Mouse (Mus musculus) neural tube, embryonic 14.5 days (tissue): ENCODE data around the gene Ints13. TPM values are rescaled to one million over a fixed set of nuclear protein-coding genes. Genes with fewer than 3 reads are reported as not detected.

Source experiments
- ATAC-seq: fragments of 200-750 bp; cut with Nextera tagmentation; 2 replicates; pipeline ENCODE4 v1.8.0; 2017; ENCODE audit warnings: low read depth, mild to moderate bottlenecking, moderate TSS enrichment, moderate library complexity
- H3K27ac ChIP-seq: fragments of 300-500 bp; sonication (generic); 2 replicates; pipeline ENCODE4 v1.5.1; 2014; ENCODE audit warnings: low read depth, mild to moderate bottlenecking, control low read depth, low read length, moderate library complexity, mixed read lengths
- H3K27me3 ChIP-seq: fragments of 300-500 bp; sonication (generic); 2 replicates; pipeline ENCODE4 v1.6.1; 2014; ENCODE audit warnings: low read length; ENCODE audit not compliant: control insufficient read depth, insufficient read depth
- H3K36me3 ChIP-seq: fragments of 300-500 bp; sonication (generic); 2 replicates; pipeline ENCODE4 v1.6.1; 2014; ENCODE audit warnings: low read length, mixed read lengths; ENCODE audit not compliant: control insufficient read depth, insufficient read depth
- H3K4me1 ChIP-seq: fragments of 300-500 bp; sonication (generic); 2 replicates; pipeline ENCODE4 v1.6.1; 2014; ENCODE audit warnings: low read length; ENCODE audit not compliant: control insufficient read depth, insufficient read depth
- H3K4me2 ChIP-seq: fragments of 300-500 bp; sonication (generic); 2 replicates; pipeline ENCODE4 v1.6.1; 2014; ENCODE audit warnings: mild to moderate bottlenecking, low read depth, low read length, control low read depth
- H3K4me3 ChIP-seq: fragments of 300-500 bp; sonication (generic); 2 replicates; pipeline ENCODE4 v1.5.1; 2014; ENCODE audit warnings: low read depth, low read length, control low read depth, mixed read lengths
- H3K9ac ChIP-seq: fragments of 300-500 bp; sonication (generic); replicated peaks from 2 replicates; pipeline ENCODE4 v1.6.1; 2014; ENCODE audit warnings: low read depth, mild to moderate bottlenecking, control low read depth, low read length, mixed read lengths
- H3K9me3 ChIP-seq: fragments of 300-500 bp; sonication (generic); 2 replicates; pipeline ENCODE4 v1.6.1; 2016; ENCODE audit warnings: low read length; ENCODE audit not compliant: control insufficient read depth
- WGBS: fragments of 180-500 bp; shearing (Covaris S2); extraction: QIAGEN DNeasy Blood & Tissue Kit; methylation state at CpG from one replicate; pipeline ENCODE4 v1.1.7; 2014; 5-methylcytosine and 5-hydroxymethylcytosine counted together
- polyA plus RNA-seq: library from polyadenylated mRNA; unstranded; fragments of >200 nt; fragmentation: Nextera tagmentation; extraction: Ambion mirVana; gene quantifications from 2 replicates; pipeline ENCODE4 v1.2.1, GENCODE M21; 2014

Gene Ints13
- polyA plus RNA-seq, 1 experiment from 2014 or later, result 41.1 TPM

- WGBS, result 96% methylated on average over 4 of the region's 4 CpGs
- Histone ChIP-seq H3K9ac (no peak overlapping the region), H3K4me1 (no peaks in the 10 kb centered on the region), H3K36me3 (no peaks in the 10 kb centered on the region), H3K27me3 (no peaks in the 10 kb centered on the region), H3K27ac (no peak overlapping the region), H3K4me2 (no peak overlapping the region), H3K4me3 (no peak overlapping the region), H3K9me3 (no peaks in the 10 kb centered on the region)
- no peak for ATAC-seq
Observed at GRCm38 (mm10) chr6:146533146-146533545, 44.5 kb downstream of the Ints13 start.

DNA sequence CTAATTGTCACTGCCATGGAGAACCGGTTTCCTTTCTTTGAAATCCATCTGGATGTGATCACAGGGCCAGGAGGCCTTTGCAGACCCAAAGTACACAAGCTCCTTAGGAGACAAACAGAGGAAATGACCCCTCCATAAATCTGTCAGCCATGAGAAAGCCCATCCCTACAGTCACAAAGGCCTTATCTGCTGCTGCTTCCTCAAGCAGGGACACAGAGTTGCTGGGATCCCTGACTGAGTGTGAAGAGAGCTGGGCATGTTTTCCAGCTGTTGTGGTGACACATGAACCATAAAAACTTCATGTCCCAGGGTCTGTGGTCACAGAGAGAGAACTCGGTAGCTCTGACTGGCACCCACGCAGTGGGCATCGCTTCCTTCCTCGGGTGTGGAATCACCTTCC lies 46.9 kb downstream of the Ints13 start:
- Histone ChIP-seq H3K27me3 (no peaks in the 10 kb centered on the region), H3K27ac (no peak overlapping the region), H3K4me2 (no peak overlapping the region), H3K9ac (no peak overlapping the region), H3K9me3 (no peaks in the 10 kb centered on the region), H3K4me3 (no peak overlapping the region), H3K36me3 (no peaks in the 10 kb centered on the region), H3K4me1 (no peaks in the 10 kb centered on the region)
- 24% methylated on average over 5 of the region's 5 CpGs for WGBS
- no peak for ATAC-seq

- H3K9ac ChIP-seq, result no peak overlapping the region
- no peak overlapping the region for H3K27ac ChIP-seq
- no peaks in the 10 kb centered on the region for H3K4me1 ChIP-seq
- no peaks in the 10 kb centered on the region for H3K27me3 ChIP-seq
- H3K4me3 ChIP-seq, result no peak overlapping the region
- no peak for ATAC-seq
- 59% methylated on average over 7 of the region's 7 CpGs for WGBS
- H3K9me3 ChIP-seq, result no peaks in the 10 kb centered on the region
- H3K4me2 ChIP-seq, result no peak overlapping the region
- H3K36me3 ChIP-seq, result no peaks in the 10 kb centered on the region
Observed at GRCm38 (mm10) chr6:146530363-146530762, 47.3 kb downstream of the Ints13 start.

DNA sequence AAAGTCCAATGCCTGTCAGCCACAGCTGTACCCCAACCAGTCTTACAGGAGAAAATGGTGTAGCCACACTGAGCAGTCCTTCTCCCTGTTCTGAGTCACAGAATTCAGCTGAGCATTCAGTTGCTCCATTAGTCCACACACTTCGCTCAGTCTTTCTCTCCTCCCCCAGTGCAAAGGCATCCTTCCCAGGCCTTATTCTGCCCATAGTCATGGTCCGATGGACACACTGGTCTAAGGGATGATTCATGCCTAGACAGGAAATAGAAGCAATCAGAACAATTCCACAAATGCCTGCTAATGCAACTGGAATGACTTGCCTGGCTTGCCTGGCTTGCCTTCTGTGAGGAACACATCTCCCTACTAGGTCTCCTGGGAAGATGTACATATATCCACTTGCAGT lies 50.1 kb downstream of the Ints13 start:
- H3K4me3 ChIP-seq, result no peak overlapping the region
- ATAC-seq, result no peak
- H3K4me2 ChIP-seq, result no peak overlapping the region
- no peaks in the 10 kb centered on the region for H3K4me1 ChIP-seq
- no peaks in the 10 kb centered on the region for H3K36me3 ChIP-seq
- H3K9ac ChIP-seq, result no peak overlapping the region
- 96% methylated on average over 2 of the region's 2 CpGs for WGBS
- H3K27me3 ChIP-seq, result no peaks in the 10 kb centered on the region
- no peaks in the 10 kb centered on the region for H3K9me3 ChIP-seq
- H3K27ac ChIP-seq, result no peak overlapping the region

DNA sequence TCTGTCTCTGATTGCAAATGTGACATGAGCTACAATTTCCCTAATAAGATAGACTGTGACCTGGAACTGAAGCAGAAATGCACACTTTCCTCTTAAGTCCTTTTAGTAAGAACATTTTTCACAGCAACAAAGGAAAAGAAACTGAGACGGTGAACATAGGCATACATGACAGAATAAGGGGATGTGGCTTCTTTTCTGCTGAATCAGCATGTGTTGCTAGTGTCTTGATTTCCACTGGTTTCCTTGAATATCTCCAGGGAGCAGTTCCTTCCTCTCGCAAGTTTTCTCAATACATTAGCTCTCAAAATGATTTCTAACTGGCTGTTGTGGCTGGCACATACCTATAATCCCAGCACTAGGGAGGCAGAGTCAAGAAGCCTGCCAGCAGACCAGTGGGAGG lies 52.1 kb downstream of the Ints13 start:
- no peak overlapping the region for H3K27ac ChIP-seq
- ATAC-seq, result no peak
- no peaks in the 10 kb centered on the region for H3K27me3 ChIP-seq
- no peaks in the 10 kb centered on the region for H3K36me3 ChIP-seq
- H3K9me3 ChIP-seq, result no peaks in the 10 kb centered on the region
- 75% methylated on average over 2 of the region's 2 CpGs for WGBS
- H3K9ac ChIP-seq, result no peak overlapping the region
- H3K4me3 ChIP-seq, result no peak overlapping the region
- no peaks in the 10 kb centered on the region for H3K4me1 ChIP-seq
- H3K4me2 ChIP-seq, result no peak overlapping the region

DNA sequence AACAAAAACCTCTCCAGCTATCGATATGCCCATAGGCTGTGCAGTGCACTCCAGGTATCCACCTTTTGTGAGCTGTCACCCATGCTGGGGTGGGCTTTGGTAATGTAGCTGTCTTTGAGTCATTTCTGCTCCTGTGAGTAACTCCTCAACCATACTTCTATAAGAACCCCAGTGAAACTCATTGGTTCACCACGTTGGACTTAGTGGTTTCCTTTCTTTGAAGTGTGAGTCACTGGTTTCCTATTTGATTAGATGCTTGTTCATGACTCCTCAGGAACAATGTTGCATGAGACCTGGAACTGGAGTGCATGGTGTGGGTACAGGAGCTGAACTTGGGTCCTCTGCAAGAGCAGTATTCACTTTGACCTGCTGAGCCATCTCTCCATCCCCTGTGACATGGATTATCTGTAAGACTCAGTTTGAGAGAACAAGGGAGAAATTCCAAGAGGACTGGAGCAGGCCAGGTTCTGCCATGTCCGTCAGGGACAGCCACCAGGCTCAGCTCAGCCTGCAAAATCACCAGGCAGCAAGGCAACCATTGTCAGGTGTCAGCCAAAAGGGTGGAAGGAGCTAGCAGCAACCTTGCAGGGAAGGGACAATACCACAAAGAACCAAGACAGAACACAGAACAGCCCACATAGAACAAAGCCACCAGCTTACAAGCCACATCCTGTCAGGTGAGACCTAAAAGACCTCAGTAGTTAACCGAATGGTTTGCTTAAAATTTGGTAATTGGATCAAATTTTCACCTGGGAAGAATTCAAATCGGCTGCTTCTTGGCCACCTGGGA lies 56.0 kb downstream of the Ints13 start:
- WGBS, result 81% methylated on average over 5 of the region's 5 CpGs
- H3K36me3 ChIP-seq, result no peaks in the 10 kb centered on the region
- H3K4me2 ChIP-seq, result no peak overlapping the region

DNA sequence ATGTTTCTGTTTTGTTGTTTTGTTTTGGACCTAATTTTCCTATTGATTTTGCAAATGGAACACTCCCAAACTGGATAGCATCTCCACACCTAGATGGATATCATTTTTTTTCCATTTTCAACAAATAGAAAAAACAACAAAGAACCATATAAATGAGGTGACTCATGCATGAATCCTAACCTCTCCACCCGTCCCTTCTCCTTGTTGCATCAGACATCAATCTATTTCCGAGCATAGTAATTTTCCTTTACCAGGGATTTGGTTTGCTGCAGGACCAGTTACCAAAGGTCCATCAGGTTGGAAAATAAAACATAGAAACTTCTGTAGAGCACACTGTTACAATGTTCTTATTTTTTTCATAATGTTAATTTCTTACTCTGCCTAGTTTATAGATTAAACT lies 58.6 kb downstream of the Ints13 start:
- Histone ChIP-seq H3K4me3 (no peak overlapping the region), H3K4me2 (no peak overlapping the region)
- ATAC-seq, result no peak

More for the DNA sequence above, 56.0 kb downstream of the Ints13 start:
- Histone ChIP-seq H3K9me3 (no peaks in the 10 kb centered on the region), H3K9ac (no peak overlapping the region), H3K27ac (no peak overlapping the region), H3K27me3 (no peaks in the 10 kb centered on the region), H3K4me1 (no peaks in the 10 kb centered on the region), H3K4me3 (no peak overlapping the region)
- no peak for ATAC-seq

GRCm38 (mm10) chr6:146515936-146516335 lies 61.7 kb downstream of the Ints13 start:
- Histone ChIP-seq H3K9ac (no peak overlapping the region), H3K4me1 (no peaks in the 10 kb centered on the region), H3K9me3 (no peaks in the 10 kb centered on the region), H3K36me3 (no peaks in the 10 kb centered on the region), H3K4me2 (no peak overlapping the region), H3K4me3 (no peak overlapping the region), H3K27me3 (no peaks in the 10 kb centered on the region), H3K27ac (no peak overlapping the region)
- no peak for ATAC-seq
- 74% methylated on average over 6 of the region's 6 CpGs for WGBS

More for the DNA sequence above, 58.6 kb downstream of the Ints13 start:
- Histone ChIP-seq H3K36me3 (no peaks in the 10 kb centered on the region), H3K4me1 (no peaks in the 10 kb centered on the region), H3K9me3 (no peaks in the 10 kb centered on the region), H3K27ac (no peak overlapping the region), H3K27me3 (no peaks in the 10 kb centered on the region), H3K9ac (no peak overlapping the region)
- whole genome bisulfite sequencing, result 70% methylated on average over 2 of the region's 2 CpGs

DNA sequence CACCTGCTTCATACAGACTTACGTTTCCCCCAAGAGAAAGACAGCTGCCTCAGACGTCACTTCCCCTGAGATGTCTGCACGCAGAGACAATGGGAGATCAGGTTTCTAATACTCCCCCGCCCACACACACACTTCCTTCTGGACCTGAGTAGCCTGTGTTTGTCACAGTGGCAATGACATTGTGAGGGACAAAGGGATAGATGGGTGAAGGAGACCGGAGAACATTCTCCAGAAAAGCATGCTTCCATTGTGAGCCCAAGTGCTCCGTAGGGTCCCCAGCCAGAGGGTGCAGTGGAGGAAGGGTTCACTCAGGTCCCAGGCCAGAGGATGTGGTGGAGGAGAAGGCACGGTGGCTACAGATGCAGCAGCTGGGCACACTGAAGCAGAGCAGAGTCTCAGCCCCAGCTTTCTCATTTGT lies 63.1 kb downstream of the Ints13 start:
- Histone ChIP-seq H3K4me1 (no peaks in the 10 kb centered on the region), H3K27ac (no peak overlapping the region), H3K4me2 (no peak overlapping the region), H3K27me3 (no peaks in the 10 kb centered on the region), H3K36me3 (no peaks in the 10 kb centered on the region), H3K9me3 (no peaks in the 10 kb centered on the region), H3K9ac (no peak overlapping the region), H3K4me3 (no peak overlapping the region)
- 57% methylated on average over 7 of the region's 7 CpGs for WGBS
- ATAC-seq, result no peak
